Mouse (Mus musculus): ENCODE results near the gene Tut7. TPM values are rescaled to one million over a fixed set of nuclear protein-coding genes. Genes with fewer than 3 reads are reported as not detected.
A peak's percentile ranks its signal among the peaks of the same experiment; 100 is the strongest.

The Tut7 gene
- polyA plus RNA-seq (2016; fragmentation: Nextera tagmentation; extraction: Ambion mirVana), result 37.2 and 39.6 TPM in 2 replicates

GRCm38 (mm10) chr13:59822507-59823462 is at the start of gene Tut7:
Gene Tut7 (minus strand): TSS chr13:59823147.
- under 1% methylated on average over 100 of the region's 100 CpGs for WGBS
- DNase-seq (ENCODE audit: low spot score), result peak; percentile 97

GRCm38 (mm10) chr13:59872446-59872845 is 49.5 kb upstream of the Tut7 start:
- DNase-seq (ENCODE audit: low spot score), result no peak
- Histone ChIP-seq H3K4me3 (no peak overlapping the region), H3K36me3 (no peaks in the 10 kb centered on the region), H3K4me1 (peaks cover 7% of the 10 kb centered on the region; the same call in 1 of the 2 replicates), H3K27ac (no peak overlapping the region), H3K9me3 (no peaks in the 10 kb centered on the region), H3K27me3 (ENCODE audit: insufficient read depth, poor library complexity, severe bottlenecking) (no peaks in the 10 kb centered on the region)
- 80% methylated on average over 7 of the region's 7 CpGs for WGBS

More at GRCm38 (mm10) chr13:59822507-59823462, at the start of gene Tut7:
- H3K4me3 ChIP-seq, result peak within 1 kb of the TSS; percentile 96
- peak within 1 kb of the TSS; percentile 98 for H3K27ac ChIP-seq
- no peaks in the 10 kb centered on the region for H3K9me3 ChIP-seq
- H3K4me1 ChIP-seq, result peaks cover 38% of the 10 kb centered on the region
- no peaks in the 10 kb centered on the region for H3K27me3 ChIP-seq (ENCODE audit: insufficient read depth, poor library complexity, severe bottlenecking)
- H3K36me3 ChIP-seq, result peaks cover 11% of the 10 kb centered on the region

GRCm38 (mm10) chr13:59870004-59870403 is 47.1 kb upstream of the Tut7 start:
- no peaks in the 10 kb centered on the region for H3K9me3 ChIP-seq
- no peak for DNase-seq (ENCODE audit: low spot score)
- no peaks in the 10 kb centered on the region for H3K36me3 ChIP-seq
- H3K27me3 ChIP-seq (ENCODE audit: insufficient read depth, poor library complexity, severe bottlenecking), result no peaks in the 10 kb centered on the region
- H3K4me3 ChIP-seq, result no peak overlapping the region
- H3K4me1 ChIP-seq, result no peaks in the 10 kb centered on the region
- no peak overlapping the region for H3K27ac ChIP-seq
- WGBS, result 82% methylated on average over 5 of the region's 5 CpGs

GRCm38 (mm10) chr13:59868011-59868649 is 45.2 kb upstream of the Tut7 start:
- Histone ChIP-seq H3K4me1 (no peaks in the 10 kb centered on the region), H3K27me3 (ENCODE audit: insufficient read depth, poor library complexity, severe bottlenecking) (no peaks in the 10 kb centered on the region), H3K36me3 (no peaks in the 10 kb centered on the region), H3K9me3 (no peaks in the 10 kb centered on the region), H3K27ac (no peak overlapping the region), H3K4me3 (no peak overlapping the region)
- DNase-seq (ENCODE audit: low spot score), result no peak
- 65% methylated on average over 9 of the region's 9 CpGs for WGBS

GRCm38 (mm10) chr13:59867103-59867502 is 44.2 kb upstream of the Tut7 start:
- Histone ChIP-seq H3K4me1 (no peaks in the 10 kb centered on the region), H3K27me3 (ENCODE audit: insufficient read depth, poor library complexity, severe bottlenecking) (no peaks in the 10 kb centered on the region), H3K9me3 (no peaks in the 10 kb centered on the region), H3K4me3 (no peak overlapping the region), H3K36me3 (no peaks in the 10 kb centered on the region), H3K27ac (no peak overlapping the region)
- DNase-seq (ENCODE audit: low spot score), result no peak
- 72% methylated on average over 7 of the region's 7 CpGs for WGBS

GRCm38 (mm10) chr13:59859515-59859914 is 36.6 kb upstream of the Tut7 start:
- 83% methylated on average over 7 of the region's 7 CpGs for WGBS

GRCm38 (mm10) chr13:59856286-59857070 is 33.5 kb upstream of the Tut7 start:
- H3K36me3 ChIP-seq, result no peaks in the 10 kb centered on the region
- no peak overlapping the region for H3K4me3 ChIP-seq
- WGBS, result 51% methylated on average over 20 of the region's 20 CpGs
- DNase-seq (ENCODE audit: low spot score), result no peak
- H3K4me1 ChIP-seq, result peaks cover 7% of the 10 kb centered on the region; the same call in 1 of the 2 replicates
- H3K27me3 ChIP-seq (ENCODE audit: insufficient read depth, poor library complexity, severe bottlenecking), result peaks cover 7% of the 10 kb centered on the region; the same call in 1 of the 2 replicates
- H3K27ac ChIP-seq, result no peak overlapping the region
- 0 out of 2 replicates have a peak, but pooled peaks cover 3% of the 10 kb centered on the region for H3K9me3 ChIP-seq

More at GRCm38 (mm10) chr13:59859515-59859914, 36.6 kb upstream of the Tut7 start:
- no peaks in the 10 kb centered on the region for H3K4me1 ChIP-seq
- DNase-seq (ENCODE audit: low spot score), result no peak
- 0 out of 2 replicates have a peak, but pooled peaks cover 3% of the 10 kb centered on the region for H3K9me3 ChIP-seq
- peaks cover 7% of the 10 kb centered on the region; the same call in 1 of the 2 replicates for H3K27me3 ChIP-seq (ENCODE audit: insufficient read depth, poor library complexity, severe bottlenecking)
- H3K36me3 ChIP-seq, result no peaks in the 10 kb centered on the region
- no peak overlapping the region for H3K4me3 ChIP-seq
- no peak overlapping the region for H3K27ac ChIP-seq

GRCm38 (mm10) chr13:59853471-59853870 is 30.5 kb upstream of the Tut7 start:
- H3K27ac ChIP-seq, result 0 out of 2 replicates have a peak overlapping the region, but pooled peaks have one; percentile 3
- H3K4me3 ChIP-seq, result no peak overlapping the region
- H3K4me1 ChIP-seq, result peaks cover 10% of the 10 kb centered on the region; the same call in 1 of the 2 replicates
- WGBS, result 42% methylated on average over 9 of the region's 9 CpGs
- no peak for DNase-seq (ENCODE audit: low spot score)
- H3K27me3 ChIP-seq (ENCODE audit: insufficient read depth, poor library complexity, severe bottlenecking), result peaks cover 7% of the 10 kb centered on the region; the same call in 1 of the 2 replicates
- 0 out of 2 replicates have a peak, but pooled peaks cover 3% of the 10 kb centered on the region for H3K9me3 ChIP-seq
- no peaks in the 10 kb centered on the region for H3K36me3 ChIP-seq

- Histone ChIP-seq H3K4me1 (peaks cover 10% of the 10 kb centered on the region; the same call in 1 of the 2 replicates), H3K4me3 (no peak overlapping the region), H3K27ac (no peak overlapping the region), H3K27me3 (ENCODE audit: insufficient read depth, poor library complexity, severe bottlenecking) (peaks cover 4% of the 10 kb centered on the region; the same call in 1 of the 2 replicates), H3K9me3 (no peaks in the 10 kb centered on the region), H3K36me3 (no peaks in the 10 kb centered on the region)
- DNase-seq (ENCODE audit: low spot score), result no peak
- 42% methylated on average over 10 of the region's 10 CpGs for WGBS
These were observed 27.4 kb upstream of the Tut7 start for GRCm38 (mm10) chr13:59850373-59850772.

- H3K4me1 ChIP-seq, result 0 out of 2 replicates have a peak, but pooled peaks cover 5% of the 10 kb centered on the region
- no peaks in the 10 kb centered on the region for H3K36me3 ChIP-seq
- no peak for DNase-seq (ENCODE audit: low spot score)
- no peaks in the 10 kb centered on the region for H3K9me3 ChIP-seq
- H3K4me3 ChIP-seq, result no peak overlapping the region
- H3K27me3 ChIP-seq (ENCODE audit: insufficient read depth, poor library complexity, severe bottlenecking), result no peaks in the 10 kb centered on the region
- no peak overlapping the region for H3K27ac ChIP-seq
- WGBS, result 82% methylated on average over 5 of the region's 5 CpGs
These were observed 21.7 kb upstream of the Tut7 start for GRCm38 (mm10) chr13:59844661-59845060.

GRCm38 (mm10) chr13:59843976-59844375 is 21.0 kb upstream of the Tut7 start:
- no peak for DNase-seq (ENCODE audit: low spot score)
- no peaks in the 10 kb centered on the region for H3K36me3 ChIP-seq
- 82% methylated on average over 5 of the region's 5 CpGs for WGBS
- H3K9me3 ChIP-seq, result no peaks in the 10 kb centered on the region
- H3K27me3 ChIP-seq (ENCODE audit: insufficient read depth, poor library complexity, severe bottlenecking), result no peaks in the 10 kb centered on the region
- no peak overlapping the region for H3K4me3 ChIP-seq
- H3K27ac ChIP-seq, result no peak overlapping the region
- 0 out of 2 replicates have a peak, but pooled peaks cover 5% of the 10 kb centered on the region for H3K4me1 ChIP-seq

Measured in heart, embryonic 10.5 days (tissue).